Mouse (Mus musculus): ENCODE measurements around the gene Gmfb.

- TF ChIP-seq SRF (IDR thresholded peaks at IDR 0.05; ENCODE audit: control insufficient read depth, insufficient read length, low read depth) (no peak), POLR2A (IDR thresholded peaks at IDR 0.05; ENCODE audit: insufficient read length, low read depth) (no peak), USF1 (IDR thresholded peaks at IDR 0.05; ENCODE audit: low read depth) (no peak), MYOG (IDR thresholded peaks at IDR 0.05; ENCODE audit: control insufficient read depth in 1 of 3, insufficient read depth in 1 of 3, insufficient read length in 2 of 3, low read depth in 2 of 3) (no peak), MAX (IDR thresholded peaks at IDR 0.05; ENCODE audit: low read depth) (no peak), CEBPB (IDR thresholded peaks at IDR 0.05; ENCODE audit: insufficient read depth, poor library complexity, severe bottlenecking) (no peak), POLR2AphosphoS2 (IDR thresholded peaks at IDR 0.05; ENCODE audit: insufficient read length, low read depth) (no peak), MYOD1 (IDR thresholded peaks at IDR 0.05; ENCODE audit: control insufficient read depth in 1 of 3, insufficient read length in 2 of 3, low read depth in 2 of 3) (no peak), TCF12 (IDR thresholded peaks at IDR 0.05; ENCODE audit: insufficient read depth, poor library complexity, severe bottlenecking) (no peak), REST (IDR thresholded peaks at IDR 0.05; ENCODE audit: insufficient read depth, insufficient read length) (no peak)
Observed at GRCm38 (mm10) chr14:46845706-46846105, 23.7 kb upstream of the Gmfb start.
